Mouse (Mus musculus): ENCODE measurements around the gene Mrtfb.

Gene Mrtfb

GRCm38 (mm10) chr16:13255855-13256635, at the start of gene Mrtfb:
Mrtfb (plus strand) TSS chr16:13256481.
- in situ Hi-C loops (cut with MboI, MseI): no loop called here

GRCm38 (mm10) chr16:13207649-13208048, 48.6 kb upstream of the Mrtfb start:
- in situ Hi-C loops (cut with MboI, MseI): no loop called here

DNA sequence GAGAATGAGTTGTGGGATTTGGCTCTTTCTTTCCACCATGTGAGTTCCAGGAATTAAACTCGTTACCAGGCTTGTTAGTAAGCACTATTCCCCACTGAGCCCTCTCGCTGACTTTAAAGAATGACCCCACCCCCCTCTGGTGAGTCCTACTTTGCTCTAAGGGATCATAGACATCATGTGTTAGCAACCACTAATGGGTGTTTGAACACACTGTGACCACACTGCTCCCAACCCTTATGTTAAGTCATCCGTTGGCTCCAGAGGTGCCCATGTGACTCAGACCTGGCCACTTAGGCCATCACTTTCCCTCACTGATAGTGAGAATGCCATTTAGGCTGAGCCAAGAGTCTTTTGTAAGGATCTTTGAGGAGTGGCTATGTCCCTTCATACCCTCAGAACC, 48.2 kb upstream of the Mrtfb start:
- in situ Hi-C loops (cut with MboI, MseI): no loop called here

DNA sequence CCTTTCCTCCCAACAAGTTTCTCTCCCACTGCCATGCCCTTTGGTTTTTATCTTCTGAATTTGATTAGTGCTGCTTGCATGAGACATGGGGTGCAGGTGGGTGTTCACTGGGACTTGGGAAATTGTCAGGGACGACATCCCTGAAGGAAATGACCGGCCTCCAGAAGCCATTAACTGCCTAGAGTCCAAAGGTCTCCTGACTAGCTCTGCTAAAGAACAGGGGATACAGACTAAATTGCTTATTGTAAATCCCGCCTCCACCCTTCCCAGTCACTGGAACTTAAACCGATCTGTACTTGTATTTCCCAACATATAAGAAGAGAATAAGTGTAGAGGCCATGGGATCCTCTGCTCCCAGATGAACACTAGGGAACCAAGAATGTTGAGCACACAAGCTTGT, 43.5 kb upstream of the Mrtfb start:
- in situ Hi-C loops (cut with MboI, MseI): no loop called here

DNA sequence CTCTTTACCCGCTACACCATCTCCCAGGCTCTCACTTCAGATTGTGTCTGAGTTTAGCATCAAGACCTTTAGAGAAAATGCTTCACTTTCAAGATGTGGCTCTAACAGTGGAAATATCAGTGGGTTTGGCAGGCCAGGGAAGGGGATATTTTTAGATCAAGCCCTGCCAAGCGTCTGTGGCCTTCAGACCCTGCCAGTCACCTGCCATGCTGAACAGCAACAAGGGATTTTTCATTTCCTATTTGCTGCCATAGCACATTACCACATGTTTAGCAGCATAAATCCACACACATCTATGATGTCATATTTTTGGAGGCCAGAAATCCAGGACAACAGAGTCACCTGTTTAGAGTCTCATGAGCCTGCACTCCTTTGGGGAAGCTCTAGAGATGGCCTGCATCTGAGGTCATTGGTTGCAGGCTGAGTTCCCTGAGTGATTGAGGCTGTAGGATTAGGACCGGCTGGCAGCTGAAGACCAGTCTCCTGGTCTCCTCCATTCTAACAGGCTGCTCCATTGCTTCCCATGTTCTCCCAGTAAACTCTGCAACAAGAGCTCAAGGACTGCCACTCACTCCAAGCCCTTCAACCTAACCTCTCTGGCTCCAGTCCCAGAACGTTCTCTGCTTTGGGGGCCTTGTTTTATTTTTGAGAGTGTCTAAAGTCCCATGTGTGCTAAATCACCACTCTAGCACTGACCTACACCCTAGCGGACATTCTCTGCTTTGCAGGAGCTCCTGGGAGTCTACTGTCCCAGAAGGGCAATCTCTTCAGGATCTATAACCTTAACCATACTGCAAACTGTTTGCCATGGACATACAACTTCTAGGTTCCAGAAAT, 39.9 kb upstream of the Mrtfb start:
- in situ Hi-C loops (cut with MboI, MseI): no loop called here

DNA sequence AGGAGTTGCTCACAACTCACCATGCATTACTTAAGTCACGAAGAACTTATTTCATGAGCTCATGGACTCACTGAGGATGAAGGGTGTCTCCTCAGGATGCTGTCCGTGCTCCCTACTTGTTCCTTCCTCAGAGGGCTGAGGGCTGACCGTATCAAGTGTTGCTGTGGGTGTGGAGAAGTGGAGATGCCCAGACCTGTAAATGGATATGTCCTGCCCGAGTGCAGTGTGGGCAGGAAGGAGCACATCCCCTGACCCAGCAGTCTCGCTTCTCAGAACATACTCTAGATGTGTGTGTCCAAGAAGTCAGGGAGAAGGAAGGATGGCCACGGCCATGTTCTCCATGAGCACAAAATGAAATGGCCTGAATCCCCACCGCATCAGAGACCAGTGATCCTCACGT, 38.3 kb upstream of the Mrtfb start:
- in situ Hi-C loops (cut with MboI, MseI): no loop called here

DNA sequence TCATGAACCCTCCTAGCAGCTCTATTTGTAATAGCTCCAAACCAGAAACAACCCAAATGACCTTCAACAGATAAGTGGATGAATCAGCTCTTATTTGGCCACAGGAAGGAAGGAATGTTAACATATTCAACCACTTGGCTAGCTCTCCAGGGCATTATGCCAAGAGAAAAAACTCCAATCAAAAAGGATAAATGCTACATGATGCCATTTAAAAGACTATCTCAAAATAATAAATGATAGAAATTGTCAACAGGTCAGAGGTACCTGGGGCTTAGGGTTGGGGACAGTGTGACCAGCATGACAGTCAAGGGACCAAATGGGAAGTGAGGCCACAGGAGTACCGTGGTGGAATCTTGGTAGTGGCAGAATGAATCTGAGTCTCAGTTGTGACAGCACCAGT, 34.8 kb upstream of the Mrtfb start:
- in situ Hi-C loops (cut with MboI, MseI): no loop called here

DNA sequence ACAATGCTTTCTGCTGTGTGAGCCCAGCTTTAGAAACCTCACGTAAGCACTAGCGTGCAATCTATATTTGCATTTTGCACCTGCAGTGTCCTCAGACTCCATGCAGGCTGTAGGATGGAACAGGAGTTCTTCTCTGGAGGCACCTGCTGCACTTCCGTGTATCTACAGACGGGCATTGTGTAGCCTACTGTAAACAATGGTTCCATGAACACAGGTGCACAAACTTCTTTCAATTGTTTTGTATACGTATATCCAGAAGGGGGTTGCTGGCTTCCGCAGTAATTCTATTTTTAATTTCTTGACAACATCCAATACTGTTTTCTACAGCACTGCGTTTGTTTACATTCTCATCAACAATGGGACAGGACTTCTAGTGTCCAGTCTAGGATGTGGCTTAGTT, 24.2 kb upstream of the Mrtfb start:
- in situ Hi-C loops (cut with MboI, MseI): loop anchor here (5.0 kb wide), 1 partner anchor 60 kb away; no protein-coding TSS in a partner anchor

- in situ Hi-C loops (cut with MboI, MseI): loop anchor here (5.0 kb wide), 1 partner anchor 59 kb away; no protein-coding TSS in a partner anchor
Measured at GRCm38 (mm10) chr16:13232912-13233802, 23.1 kb upstream of the Mrtfb start.

DNA sequence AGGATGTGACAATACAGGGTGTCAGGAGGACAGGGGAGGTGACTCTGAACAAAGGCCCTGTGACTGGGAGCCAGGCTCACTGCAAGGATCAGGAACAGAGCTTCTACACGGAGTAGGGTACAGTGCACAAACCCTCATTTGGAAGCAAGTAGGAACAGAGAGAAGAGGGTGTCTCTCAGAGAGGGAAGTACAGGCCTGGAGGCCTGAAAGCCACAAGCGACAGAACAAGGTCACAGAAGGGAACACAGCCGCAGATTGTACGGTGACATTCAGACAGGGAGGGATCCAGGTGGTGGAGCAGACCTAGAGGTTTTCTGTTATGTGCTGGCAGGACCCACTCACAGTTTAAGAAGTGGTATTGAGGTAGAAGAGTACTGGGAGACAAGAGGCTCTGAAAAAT, 17.2 kb upstream of the Mrtfb start:
- in situ Hi-C loops (cut with MboI, MseI): no loop called here

DNA sequence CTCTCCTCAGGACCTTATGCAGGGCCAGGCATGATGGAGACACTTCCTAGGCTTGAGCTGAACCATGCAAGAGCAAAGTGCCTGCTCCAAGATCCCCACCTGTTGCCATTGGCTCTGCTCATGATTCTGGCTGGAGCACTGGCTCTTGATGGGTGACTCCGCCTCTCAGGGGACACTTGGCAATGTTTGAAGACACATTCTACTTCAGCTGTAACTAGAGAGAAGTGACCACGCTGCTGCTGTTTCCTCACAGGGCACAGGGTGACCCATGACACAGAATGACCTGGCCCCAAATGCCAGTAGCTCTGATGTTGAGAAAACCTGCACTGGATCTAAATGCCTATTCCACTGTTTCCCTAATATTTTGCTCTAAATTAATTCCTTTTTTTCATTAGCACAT, 16.7 kb upstream of the Mrtfb start:
- in situ Hi-C loops (cut with MboI, MseI): no loop called here

DNA sequence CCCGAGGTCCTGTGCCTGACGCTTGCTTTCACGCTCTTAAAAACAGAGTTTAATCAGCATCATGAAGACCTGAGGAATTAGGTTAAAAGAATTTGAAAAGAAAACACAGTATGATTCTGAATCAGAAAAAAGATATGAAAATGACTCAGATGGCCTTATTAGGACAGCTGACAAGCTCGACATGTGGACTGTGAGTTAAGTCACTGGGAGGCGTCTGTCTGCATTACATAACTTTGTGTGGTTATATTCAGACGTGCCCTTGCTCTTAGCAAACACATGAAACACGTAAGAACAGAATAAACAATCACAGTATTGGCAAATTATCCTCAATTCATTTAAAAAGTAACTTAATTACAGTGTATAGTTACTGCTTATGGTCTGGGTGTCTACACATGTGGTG, 16.0 kb upstream of the Mrtfb start:
- in situ Hi-C loops (cut with MboI, MseI): no loop called here

DNA sequence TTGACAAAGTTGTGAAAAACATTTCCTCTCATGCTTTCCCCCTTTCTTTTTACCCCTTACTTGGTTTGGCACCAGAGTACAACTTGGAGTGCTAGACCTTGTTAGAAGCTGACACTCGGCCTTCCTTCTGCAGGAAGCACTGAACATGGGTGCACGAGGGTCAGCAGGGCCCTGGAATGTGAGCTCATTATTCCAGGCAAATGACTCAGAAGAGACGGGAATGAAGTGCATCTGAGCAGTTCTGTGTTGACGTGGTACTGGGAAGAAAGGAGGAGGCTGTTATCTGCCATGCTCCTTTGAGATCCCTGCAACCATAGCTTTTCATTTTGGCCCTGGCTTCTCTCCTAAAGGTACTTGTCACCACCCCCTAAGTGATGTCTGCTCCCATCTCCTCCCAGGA, 10.6 kb upstream of the Mrtfb start:
- in situ Hi-C loops (cut with MboI, MseI): no loop called here

GRCm38 (mm10) chr16:13246855-13247254, 9.4 kb upstream of the Mrtfb start:
- in situ Hi-C loops (cut with MboI, MseI): no loop called here

DNA sequence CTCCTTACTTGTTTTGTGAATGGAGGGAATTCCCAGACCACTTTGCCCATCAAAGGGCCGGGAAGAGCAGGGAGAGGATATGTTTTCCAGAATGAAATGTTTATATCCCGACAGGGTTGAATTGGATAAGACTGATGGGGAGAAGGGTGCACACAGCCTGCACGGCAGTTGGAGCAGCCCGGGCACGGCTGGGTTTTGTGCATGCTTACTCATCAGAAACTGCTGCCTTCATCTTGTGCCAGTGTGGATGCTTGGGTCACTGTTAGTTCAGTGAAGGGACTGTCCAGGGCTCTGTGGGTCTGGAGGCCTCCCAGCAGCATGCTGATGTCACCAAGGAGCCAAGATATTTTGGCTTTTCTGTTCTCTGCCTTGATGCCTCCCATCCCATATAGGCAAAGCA, 6.2 kb upstream of the Mrtfb start:
- in situ Hi-C loops (cut with MboI, MseI): no loop called here

DNA sequence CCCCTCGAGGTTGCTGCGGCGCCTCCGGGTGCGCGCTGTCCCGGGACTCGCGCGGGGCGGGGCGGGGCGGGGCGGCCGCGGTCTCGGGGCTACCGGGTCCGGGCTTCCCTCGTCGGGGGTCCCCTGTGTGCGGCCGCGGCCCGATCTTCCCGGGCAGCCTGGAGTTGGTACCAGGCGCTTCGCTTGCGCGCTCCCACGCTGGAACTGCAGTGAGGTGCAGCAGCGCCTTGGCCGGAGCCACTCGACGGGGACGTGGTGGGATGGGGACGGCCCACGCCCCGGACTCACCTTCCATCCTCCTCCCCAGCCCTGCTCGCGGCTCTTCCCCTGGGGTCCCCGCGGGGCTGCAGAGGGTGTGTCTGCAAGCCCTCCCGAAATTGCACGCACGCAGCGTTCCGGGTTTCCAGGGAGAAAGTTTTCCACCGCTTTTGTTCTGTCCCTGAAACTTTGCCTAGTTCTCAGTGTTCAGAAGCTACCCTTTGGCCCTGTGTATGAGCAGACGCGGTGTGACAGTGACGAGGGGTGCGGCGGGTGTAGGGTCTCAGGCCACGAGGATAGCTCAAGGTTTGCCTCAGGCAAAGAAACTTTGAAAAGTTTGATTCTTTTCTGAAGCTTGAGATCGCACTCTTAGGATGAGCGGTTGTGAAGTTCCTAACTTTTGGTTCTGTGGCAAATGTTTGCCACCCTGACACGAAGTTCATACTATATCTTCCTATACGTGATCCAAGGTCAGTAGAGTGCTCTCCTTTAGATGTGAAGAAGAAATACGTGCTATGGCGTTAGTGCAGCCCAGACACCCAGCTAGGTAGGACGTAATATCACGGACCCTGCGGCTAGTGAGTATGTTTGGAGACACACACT, 616 bp downstream of the Mrtfb start:
- in situ Hi-C loops (cut with MboI, MseI): no loop called here

DNA sequence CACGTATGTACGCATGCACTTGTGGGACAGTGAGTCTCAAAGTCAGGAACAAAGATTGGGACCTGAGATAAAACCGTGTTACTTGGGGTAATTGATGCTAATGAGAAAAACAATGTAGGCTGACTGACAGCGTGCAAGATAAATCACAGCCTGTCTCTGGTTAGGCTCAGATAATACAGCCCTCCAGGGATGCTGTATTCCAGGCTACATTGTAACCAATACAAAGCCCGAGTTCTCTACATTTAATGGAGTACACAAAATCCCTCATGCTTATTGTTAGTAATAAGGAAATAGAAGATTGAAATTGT, 1.2 kb downstream of the Mrtfb start:
- in situ Hi-C loops (cut with MboI, MseI): no loop called here

GRCm38 (mm10) chr16:13259026-13259425, 2.7 kb downstream of the Mrtfb start:
- in situ Hi-C loops (cut with MboI, MseI): no loop called here

GRCm38 (mm10) chr16:13266312-13266711, 10.0 kb downstream of the Mrtfb start:
- in situ Hi-C loops (cut with MboI, MseI): no loop called here

- in situ Hi-C loops (cut with MboI, MseI): no loop called here
Measured at GRCm38 (mm10) chr16:13267350-13267904, 11.1 kb downstream of the Mrtfb start.

DNA sequence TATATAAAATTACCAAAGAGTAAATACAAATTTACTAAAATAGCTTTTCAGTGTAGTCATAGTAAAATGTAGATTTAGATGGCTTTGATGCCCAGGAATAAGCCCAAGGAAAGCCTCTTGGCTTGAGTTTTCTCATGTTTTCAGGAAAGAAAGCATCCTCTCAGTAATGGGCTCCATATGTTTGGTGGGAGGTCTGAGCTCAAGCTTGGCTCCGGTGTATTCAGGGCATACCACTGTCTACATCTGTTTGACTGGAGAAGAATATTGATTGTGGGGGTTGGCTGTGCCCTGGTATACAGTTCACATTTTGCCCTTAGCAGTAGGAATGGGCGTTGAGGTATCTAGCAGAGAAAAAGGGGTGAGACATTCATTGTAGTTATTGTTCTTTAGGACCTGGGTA, 13.1 kb downstream of the Mrtfb start:
- in situ Hi-C loops (cut with MboI, MseI): no loop called here

Measured in T-helper 1 cell (primary cell).